Mouse (Mus musculus): Measurements from ENCODE around the gene Stk24.

Gene Stk24

DNA sequence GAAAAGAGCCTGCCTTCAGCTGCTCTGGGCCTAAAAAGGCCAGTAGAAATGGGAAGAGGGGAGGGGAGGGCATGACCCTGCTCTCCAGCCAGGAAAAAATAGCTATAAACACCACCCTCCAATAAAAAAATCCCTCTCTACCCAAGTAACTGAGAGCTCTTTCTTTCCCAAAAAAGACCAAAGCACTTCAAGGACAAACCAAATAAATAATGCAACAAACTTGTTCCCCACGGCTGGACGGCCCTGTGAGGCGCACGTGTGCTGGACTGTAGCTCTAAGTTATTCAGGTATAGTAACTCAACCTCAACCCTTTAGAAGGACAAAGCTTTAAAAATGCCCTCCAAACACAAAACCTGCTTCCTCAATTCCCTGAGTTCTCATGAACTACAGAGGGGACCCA, 28.1 kb downstream of the Stk24 start:
- DNase-seq (ENCODE audit: low spot score) = no peak

DNA sequence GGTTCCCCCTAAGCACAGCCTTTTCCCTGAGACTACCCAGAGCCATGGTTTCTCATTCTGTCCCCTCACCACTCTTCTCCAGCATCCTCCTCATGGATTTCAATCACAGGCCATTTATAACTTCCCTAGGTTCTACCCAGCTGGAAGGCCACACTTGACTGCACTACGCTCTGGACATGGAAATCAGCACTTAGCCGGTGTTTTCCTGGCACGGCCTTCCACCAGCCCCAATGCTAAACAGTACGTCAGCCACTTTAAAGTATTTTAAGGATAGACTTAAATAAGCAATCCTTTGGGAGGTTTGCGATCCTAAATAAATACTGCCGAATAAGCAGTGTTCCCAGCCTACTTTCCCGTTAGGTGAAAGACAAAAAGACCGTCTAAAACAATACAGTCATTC, 29.8 kb downstream of the Stk24 start:
- no peak for DNase-seq (ENCODE audit: low spot score)

DNA sequence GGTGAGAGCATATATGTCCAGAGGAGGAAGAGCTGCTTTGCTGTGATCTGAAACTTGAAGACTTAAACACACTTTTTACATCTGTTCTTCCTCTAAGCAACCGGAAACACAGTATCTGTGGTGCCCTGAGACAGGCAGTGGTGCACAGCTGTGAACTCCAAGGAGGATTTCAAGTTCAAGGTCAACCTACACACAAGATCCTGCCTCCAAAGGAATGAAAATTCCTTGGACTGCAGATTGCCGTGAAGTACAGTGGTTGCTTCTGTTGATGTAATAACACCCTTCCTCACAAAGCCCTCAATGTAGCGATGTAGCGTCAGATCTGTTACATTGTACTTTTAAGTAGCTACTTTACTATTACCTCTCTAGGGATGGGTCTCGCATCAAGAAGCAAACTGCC, 30.5 kb downstream of the Stk24 start:
- peak; percentile 48 for DNase-seq (ENCODE audit: low spot score)

DNA sequence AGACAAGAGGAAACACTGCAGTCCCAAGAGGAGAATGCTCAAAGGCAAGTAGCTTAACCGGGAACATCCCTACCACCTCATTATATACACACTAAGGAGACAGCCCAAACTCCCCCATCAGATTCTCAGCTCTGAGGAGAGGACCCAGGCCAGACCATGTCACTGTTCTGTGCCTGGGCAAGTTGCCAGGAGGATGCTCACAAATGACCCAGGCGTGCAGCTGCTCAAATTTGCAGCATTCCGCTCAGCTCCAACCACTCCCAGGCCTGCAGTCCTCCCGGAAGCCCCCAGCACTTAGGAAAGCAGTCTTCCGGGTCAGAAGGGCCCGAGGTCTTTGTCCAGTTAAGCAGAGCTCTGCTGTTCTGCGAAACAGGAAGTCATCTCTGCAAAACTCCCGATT, 31.6 kb downstream of the Stk24 start:
- DNase-seq (ENCODE audit: low spot score) = no peak

DNA sequence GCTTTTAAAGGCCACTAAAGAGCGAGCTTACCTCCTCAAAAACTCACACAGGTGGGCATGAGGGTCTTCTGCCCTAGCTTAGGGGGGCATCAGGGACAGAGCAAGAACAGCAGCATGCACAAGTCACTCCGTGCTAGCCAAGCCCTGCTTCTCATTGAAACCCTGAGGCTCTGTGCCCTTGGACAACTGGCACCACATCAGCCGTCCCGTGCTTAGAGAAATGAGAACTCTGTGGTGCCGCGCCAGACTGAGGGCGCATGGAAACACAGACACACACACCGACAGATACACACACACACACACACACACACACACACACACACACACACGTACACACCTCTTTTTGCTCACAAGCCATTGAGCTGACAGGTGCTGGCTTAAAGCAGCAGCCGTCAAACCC, 32.7 kb downstream of the Stk24 start:
- DNase-seq (ENCODE audit: low spot score) = no peak

DNA sequence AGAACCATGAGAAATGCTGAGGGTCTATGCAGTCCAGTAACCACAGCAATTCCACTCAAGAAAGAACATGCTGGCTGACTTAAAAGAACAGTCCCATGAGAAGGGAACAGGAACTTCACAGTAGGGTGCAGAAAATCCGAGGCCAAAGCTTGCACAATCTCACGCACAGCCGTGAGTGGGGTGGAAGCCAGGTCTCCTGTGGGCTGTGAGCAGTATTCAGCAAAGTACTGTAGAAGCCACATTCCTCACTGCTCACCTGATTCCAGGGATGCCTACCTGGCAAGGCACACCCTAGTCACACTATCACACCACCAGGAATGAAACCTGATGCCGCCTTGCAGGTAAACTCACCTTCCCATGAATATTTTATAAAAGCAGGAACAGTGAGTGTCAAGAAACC, 33.2 kb downstream of the Stk24 start:
- no peak for DNase-seq (ENCODE audit: low spot score)

DNA sequence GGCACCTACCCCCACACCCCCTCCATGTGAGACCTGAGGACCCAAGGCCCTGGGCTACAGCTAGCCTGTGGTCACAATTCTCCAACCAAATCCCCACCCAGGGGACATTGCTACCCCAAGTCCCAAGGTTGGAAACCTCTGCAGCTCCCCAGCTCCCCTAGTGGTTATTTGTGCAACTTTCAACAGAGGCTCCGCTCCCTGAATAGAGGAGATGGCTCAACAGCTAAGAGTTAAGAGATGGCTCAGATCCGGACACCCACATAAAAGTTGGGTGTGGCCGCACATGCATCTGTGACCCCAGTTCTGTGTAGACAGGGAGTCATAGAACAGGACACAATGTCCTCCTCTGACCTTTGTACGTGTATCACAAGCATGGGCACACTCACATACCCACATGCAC, 33.8 kb downstream of the Stk24 start:
- peak; percentile 32 for DNase-seq (ENCODE audit: low spot score)

DNA sequence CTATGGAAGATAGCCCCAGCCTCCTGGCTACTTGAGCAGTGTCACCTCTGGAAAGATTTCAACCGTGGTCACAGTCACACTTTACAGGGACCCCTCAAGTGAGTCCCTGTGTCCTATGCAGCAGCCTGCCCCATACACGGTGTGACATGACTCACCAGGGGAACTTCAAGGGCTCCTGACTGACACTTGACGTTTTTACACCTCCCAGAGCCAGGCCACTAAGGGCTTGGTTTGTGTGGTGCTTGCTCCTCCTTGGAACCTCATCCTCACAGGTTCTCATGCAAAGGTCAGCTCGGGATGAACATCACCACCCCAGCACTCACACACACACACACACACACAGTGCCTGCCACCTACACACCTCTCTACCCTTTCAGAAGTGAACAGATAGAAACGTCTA, 34.9 kb downstream of the Stk24 start:
- DNase-seq (ENCODE audit: low spot score) = no peak

DNA sequence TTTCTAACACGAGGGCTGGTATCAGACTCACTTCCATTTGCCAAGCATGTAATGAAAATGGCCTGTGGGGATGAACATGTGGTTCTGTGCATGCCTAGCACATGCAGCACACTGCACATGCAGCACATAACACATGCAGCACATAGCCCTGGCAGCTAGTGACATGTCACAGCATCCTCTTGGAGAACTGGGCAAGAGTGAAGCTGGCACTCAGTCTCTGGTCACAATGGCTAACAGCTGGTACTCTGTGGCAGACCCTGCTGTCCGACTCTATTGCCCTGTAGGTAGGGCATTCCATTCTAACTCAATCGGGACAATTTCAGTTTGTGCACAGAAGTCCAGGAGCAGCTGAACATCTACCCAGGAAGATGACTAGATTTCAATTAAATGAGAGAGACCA, 36.9 kb downstream of the Stk24 start:
- DNase-seq (ENCODE audit: low spot score) = no peak

DNA sequence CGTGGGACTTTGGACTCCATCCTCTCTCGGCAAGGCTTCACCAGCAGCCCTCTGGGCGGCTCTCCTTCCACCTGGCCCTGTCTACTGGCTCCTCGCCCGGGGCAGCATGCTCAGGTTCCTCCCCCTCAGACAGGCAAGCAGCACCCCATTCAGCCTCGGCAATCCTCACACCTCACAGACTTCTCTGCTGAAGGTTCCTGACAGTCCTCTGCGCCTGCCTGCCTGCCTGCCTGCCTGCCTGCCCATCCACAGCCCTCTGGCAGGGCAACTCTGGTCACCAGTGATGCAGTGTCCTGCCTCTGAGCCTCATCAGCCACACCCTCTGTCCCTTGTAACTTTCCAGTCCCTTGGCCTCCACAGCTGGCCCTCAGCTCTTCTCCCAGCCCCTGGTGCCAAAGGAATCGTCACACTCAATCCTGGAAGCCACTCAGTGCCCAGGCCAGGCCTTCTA, 39.8 kb downstream of the Stk24 start:
- no peak for DNase-seq (ENCODE audit: low spot score)

DNA sequence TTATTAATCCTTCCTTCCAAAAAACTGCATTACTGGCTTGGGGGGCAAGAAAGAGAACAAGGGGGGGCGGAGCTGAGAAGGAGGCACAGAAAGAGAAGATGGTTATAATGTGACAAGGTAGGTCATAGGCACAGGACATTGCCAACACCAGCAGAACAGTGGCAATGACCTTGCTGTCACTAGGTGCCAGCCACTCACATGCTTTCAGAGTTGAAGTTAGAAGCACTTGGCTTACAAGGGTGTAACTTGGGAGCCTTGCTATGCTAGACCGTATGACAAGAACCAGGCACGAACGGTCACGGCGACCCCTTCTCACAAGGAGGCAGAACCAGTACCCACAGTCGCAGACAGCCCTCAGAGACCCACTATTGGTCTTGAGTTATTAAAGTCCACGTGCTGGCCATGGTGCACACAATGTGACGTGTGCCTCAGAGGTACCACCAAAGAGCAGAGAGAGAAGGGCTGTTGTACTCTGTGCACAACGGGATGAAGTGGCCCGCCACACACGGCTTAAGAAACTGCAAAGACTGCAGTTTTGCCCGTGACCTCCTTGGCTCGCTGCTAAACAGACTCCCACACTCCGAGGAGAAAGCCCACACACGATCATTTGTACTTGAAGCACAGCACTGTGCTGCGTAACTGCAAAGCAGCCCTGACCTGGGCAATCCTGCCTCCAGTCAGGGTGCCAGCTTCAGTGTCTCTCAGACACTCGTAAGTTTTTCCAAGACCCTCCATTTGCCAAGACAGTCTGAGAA, 40.8 kb downstream of the Stk24 start:
- DNase-seq (ENCODE audit: low spot score) = no peak

DNA sequence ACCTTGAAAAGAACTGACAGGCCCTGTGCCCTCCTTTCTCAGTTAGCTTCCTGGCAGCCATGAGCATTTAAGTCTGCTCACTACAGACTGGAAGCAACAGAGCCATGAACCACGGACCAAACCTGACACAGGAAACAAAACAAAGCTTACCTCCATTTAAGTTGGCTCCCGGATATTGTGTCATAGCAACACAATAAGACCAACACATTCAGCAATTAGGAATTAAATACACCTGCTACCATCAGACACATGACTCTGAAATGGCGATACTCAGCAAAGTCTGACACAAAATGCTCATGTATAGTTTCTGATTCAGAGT, 49.8 kb downstream of the Stk24 start:
- DNase-seq (ENCODE audit: low spot score) = peak; percentile 30

DNA sequence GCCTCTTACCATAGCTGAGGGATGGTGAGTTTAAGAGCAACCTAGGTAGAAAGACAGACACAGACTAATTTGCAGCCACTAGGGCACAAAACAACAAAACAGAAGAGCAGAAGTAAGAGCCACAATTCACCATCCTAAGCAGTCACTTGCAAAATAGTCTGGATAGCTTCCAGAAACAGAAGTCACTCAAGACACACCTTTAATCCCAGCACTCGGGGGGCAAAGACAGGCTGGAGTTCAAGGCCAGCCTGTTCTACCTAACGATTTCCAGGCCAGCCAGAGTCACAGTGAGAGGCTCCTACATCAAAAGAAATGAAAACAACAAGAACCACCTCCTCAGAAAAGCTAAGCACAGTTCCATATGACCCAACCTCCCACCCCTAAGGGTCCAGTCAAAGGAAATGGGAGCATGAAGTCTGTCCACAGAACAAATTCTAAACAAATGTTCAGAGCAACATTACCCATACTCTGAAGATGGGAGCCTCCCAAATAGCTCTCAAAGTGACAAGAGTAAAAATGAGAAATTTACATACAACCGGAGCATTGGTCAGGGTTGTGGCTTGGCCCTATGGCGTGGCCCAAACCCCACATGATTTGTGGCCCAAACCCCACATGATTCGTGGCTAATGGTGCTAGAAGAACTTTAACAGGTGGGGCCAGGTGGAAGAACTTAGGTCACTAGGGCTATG, 50.3 kb downstream of the Stk24 start:
- DNase-seq (ENCODE audit: low spot score) = no peak

DNA sequence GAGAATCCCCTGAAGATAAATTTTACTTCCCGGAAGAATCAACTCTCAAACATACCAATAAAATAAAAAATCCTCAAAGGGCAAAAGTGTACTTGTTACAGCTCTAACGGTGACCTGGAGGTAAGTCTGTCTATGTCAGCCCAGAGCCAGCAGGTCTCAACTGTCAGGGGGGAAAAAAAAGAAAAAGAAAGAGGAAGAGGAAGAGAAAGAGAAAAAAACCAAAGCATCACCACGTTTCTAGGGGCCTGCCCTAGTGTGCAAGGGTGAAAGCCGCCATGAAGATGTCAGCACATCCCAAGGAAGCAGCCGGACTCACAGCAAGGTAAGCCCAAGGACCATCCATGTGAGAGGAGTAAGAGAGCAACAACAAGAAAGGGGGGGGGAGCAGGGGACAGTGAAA, 50.9 kb downstream of the Stk24 start:
- DNase-seq (ENCODE audit: low spot score) = no peak

DNA sequence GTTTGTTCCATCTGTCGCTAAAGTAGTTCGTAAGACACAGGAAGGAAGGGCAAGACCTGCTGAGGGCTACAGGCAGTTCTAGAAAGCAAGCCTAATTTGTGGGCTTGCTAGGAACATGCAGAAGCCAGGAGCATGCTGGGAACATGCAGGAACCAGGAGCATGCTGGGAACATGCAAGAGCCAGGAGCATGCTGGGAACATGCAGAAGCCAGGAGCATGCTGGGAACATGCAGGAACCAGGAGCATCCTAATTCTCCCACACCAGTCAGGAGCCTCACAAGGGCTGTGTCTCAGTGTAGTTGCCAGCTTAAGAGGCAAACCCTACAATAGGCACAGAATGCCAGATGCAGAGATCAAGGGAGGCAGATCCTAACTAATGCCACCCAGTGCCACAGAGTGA, 53.4 kb downstream of the Stk24 start:
- no peak for DNase-seq (ENCODE audit: low spot score)

DNA sequence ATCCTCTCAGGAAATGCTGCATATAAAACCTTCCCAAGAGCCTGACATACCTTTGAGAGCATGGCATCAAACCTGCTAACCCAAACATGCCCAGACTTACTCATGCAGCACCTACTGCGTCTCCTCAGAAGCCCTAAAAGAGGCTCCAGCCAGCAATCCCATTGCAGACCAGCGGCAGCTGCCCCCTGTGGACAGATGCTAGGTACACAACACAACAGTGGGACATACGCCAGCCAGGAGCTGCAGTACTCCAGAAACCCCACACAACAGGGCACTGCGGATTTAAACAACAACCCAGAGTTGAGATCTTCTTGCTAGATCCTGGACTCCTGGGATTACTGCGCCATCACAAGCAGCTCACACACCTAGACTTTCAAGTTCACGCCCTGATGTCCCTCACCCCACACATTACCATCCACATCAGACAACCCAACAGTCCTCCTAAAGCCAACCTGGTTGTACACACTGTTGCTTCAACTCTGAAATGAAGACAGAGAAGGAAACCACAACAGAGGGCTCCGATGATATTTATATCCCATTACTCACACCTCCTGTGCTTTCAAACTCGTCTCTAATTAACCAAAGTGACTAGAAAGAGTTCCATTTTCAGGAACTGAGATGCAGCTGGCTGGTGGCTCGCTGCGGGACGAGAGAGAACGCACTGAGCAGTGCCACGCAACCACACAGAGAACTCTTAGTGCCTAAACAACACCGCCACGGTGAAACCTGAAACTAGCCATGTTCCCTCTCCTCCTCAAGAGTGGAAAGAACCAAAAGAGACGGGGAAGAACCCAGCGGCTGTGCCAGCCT, 55.1 kb downstream of the Stk24 start:
- peak; percentile 72 for DNase-seq (ENCODE audit: low spot score)

DNA sequence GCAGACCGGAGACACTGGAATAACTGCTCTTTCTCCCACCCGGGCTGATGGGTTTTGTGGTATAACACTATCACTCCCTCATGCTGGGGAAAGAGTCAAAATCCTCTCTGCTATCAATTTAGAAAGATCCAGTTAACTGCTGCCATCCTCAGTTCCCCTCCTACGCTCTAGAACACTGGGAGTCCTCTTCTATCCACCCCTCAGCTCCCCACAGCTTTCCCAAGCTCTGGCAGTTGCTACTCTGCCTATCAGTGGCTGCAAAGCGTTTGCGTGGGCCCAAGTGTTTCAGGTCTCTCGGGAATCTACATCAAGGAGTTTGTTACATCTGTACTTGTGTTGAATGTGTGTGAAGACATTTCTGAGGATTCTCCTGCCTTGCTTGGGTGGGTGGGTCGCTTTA, 57.2 kb downstream of the Stk24 start:
- no peak for DNase-seq (ENCODE audit: low spot score)

DNA sequence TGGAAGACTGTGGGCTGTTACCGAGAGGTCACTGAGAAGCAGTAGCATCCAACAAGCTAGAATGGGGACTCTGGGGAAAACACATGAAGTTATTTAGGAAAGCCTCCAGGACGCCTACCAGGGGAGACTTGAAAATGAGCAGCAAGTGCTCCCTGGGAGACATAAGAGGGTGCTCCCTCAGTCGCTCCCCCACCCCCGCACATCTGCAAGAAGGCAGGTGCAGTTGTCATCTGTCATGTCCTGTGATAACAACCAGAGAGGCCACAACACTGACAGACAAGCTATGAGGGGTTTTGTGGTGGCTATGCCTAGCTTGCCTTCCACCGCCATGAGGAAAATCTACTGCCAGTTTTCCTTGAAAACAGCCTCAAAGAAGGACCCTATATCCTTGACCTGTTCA, 57.7 kb downstream of the Stk24 start:
- no peak for DNase-seq (ENCODE audit: low spot score)

DNA sequence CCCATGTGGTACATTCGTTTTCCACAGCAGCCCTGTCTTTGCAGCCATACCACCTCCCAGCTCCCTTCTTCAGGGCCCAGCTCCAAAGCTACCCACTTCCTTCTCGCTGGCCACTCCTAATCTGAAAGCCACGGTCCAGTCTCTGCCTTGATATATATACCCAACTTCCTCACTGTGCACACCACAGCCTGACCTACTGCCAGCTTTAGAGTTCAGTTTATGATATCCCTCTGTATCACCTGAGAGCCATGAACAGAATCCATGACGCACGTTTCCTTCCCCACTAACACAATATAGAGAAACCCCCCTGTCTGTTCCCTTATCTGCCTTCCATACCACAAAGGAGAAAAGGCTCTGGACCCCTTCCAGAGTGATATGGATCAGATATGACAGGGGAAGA, 61.4 kb downstream of the Stk24 start:
- DNase-seq (ENCODE audit: low spot score) = no peak

DNA sequence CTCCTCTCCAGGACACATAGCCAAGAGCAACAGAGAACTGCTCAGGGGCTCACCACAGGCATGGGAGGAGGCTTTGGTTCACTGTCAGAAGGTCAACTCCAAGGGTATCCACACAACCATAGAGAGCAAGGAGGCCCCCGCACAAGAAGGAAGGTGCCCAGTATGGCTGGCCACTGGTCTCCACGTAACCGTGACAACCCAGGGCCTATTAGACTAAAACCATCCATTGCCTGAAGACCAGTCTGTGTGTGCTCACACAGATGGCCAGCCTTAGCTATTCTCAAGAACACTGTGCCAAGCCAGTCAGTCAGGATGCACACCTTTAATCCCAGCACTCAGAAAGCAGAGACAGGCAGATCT, 62.5 kb downstream of the Stk24 start:
- DNase-seq (ENCODE audit: low spot score) = no peak

DNA sequence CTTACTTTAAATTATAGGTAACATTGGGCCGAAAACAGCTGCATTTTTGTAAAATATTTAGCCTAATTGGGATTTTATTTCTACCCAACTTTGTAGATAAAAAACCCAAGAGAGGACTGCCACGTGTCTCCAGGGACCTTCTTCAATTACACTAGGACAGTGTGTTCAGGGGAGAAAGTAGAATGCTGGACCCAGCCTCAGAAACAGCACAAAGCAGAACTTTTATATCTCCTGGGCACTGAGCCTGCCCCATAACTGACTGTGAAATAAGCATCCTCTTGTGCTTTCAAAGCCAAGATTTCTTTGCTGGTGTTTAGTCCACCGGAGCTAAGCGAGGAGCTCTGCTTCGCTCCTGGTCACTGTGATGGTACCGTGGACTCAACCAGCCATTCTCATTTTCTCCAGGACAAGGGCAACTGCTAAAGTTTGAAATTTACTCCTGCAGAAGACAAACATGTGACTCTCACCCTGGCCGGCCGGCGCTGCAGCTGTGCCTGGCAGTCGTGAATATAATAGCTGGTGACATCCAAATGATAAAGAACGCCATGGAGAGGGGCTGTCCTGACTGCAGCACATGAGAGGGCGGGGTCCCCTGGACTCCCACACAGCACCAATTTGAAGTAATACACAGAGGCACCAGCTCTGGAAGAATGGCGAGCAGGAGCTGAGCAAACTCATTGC, 63.0 kb downstream of the Stk24 start:
- no peak for DNase-seq (ENCODE audit: low spot score)

DNA sequence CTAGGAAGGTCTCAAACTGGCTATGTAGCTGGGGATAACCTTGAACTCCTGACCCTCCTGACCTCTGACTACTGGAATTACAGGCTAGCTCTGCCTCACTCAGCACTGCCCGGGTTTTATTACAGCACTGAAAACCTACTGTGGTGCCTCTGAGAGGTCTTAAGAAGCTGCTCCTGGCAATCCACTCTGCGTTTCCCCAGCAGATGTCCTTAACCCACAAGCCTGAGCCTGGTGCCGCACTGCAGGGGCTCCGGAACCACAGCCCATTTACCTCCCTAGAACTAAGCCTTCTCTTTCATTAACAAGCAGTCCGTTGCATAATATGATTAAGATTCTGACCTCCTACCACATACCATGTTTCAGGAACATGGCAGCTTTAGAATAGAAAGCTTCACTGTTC, 63.7 kb downstream of the Stk24 start:
- no peak for DNase-seq (ENCODE audit: low spot score)

DNA sequence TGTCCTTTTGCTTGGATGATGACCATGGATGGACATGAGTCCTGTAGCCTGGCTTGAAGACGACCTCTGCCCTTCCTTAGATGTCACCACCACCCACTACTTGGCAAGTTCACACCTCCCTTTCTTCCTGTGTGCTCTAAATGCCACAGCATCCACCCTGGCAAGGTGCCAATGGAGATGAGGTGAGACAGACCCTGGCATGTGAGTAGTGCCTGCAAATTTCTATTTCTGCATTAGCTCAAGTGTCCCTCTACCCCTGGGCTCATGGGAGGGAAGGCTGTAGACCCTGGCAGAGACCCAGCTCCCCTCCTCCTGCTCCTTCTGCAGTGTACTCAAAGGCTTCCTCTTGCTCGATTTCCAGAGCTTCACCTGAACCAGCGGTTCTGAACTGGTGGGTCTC, 64.9 kb downstream of the Stk24 start:
- peak; percentile 69 for DNase-seq (ENCODE audit: low spot score)
